Mouse (Mus musculus) gastrocnemius, postnatal 14 days (tissue): ENCODE measurements around the gene Nxpe3. TPM values are rescaled to one million over a fixed set of nuclear protein-coding genes. Genes with fewer than 3 reads are reported as not detected.
A peak's percentile ranks its signal among the peaks of the same experiment; 100 is the strongest.
"Not testable (repeated sequence)": the region's sequence is repeated elsewhere in the genome, so short reads cannot be mapped to it uniquely, and the experiment has no call there.

Experiments
- DNase-seq: peaks from one replicate; pipeline ENCODE4 v3.0.0; 2021; ENCODE audit warnings: mixed read lengths
- intact Hi-C: fragments of 180-260 bp; cut with DNase I; formaldehyde crosslinking; loops from one replicate; pipeline ENCODE4 v1.15.1; 2025; ENCODE audit warnings: low total_unique reads
- total RNA-seq, 2 experiments: library from RNA; stranded (reverse); gene quantifications; 2 replicates each; pipeline ENCODE4 v1.2.3; 2021

Nxpe3 gene
- total RNA-seq, 2 experiments from 2014 or later: 0.31 to 0.33 TPM

- peak; percentile 91 for DNase-seq
- intact Hi-C loops: no loop called here
Observed at GRCm38 (mm10) chr16:55838510-55839474, 56.3 kb downstream of the Nxpe3 start, which contains the start of gene Nfkbiz. TSS of gene Nfkbiz (minus strand) at chr16:55838899.

GRCm38 (mm10) chr16:55838129-55838509 lies 57.0 kb downstream of the Nxpe3 start:
- DNase-seq: no peak
- intact Hi-C loops: no loop called here

GRCm38 (mm10) chr16:55837653-55838052 lies 57.4 kb downstream of the Nxpe3 start:
- DNase-seq, intact Hi-C loops: not testable (repeated sequence)

GRCm38 (mm10) chr16:55837168-55837567 lies 57.9 kb downstream of the Nxpe3 start:
- intact Hi-C loops: no loop called here
- DNase-seq: no peak

- no peak for DNase-seq
- intact Hi-C loops: no loop called here
Observed at GRCm38 (mm10) chr16:55835798-55836197, 59.3 kb downstream of the Nxpe3 start.

GRCm38 (mm10) chr16:55832617-55833016 lies 62.5 kb downstream of the Nxpe3 start:
- DNase-seq: no peak
- intact Hi-C loops: no loop called here

- no peak for DNase-seq
- intact Hi-C loops: no loop called here
Observed at GRCm38 (mm10) chr16:55832040-55832439, 63.0 kb downstream of the Nxpe3 start.

GRCm38 (mm10) chr16:55831451-55831850 lies 63.6 kb downstream of the Nxpe3 start:
- no peak for DNase-seq
- intact Hi-C loops: no loop called here

- intact Hi-C loops: no loop called here
- no peak for DNase-seq
Observed at GRCm38 (mm10) chr16:55823398-55824155, 71.5 kb downstream of the Nxpe3 start.

GRCm38 (mm10) chr16:55822741-55823397 lies 72.2 kb downstream of the Nxpe3 start:
- no peak for DNase-seq
- intact Hi-C loops: no loop called here

- intact Hi-C loops: no loop called here
- peak; percentile 92 for DNase-seq
Observed at GRCm38 (mm10) chr16:55821997-55822740, 72.9 kb downstream of the Nxpe3 start.

- peak; percentile 33 for DNase-seq
- intact Hi-C loops: no loop called here
Observed at GRCm38 (mm10) chr16:55821571-55821981, 73.5 kb downstream of the Nxpe3 start.

GRCm38 (mm10) chr16:55820916-55821570 lies 74.0 kb downstream of the Nxpe3 start:
- intact Hi-C loops: no loop called here

GRCm38 (mm10) chr16:55820161-55820915 lies 74.7 kb downstream of the Nxpe3 start:
- DNase-seq: no peak
- intact Hi-C loops: no loop called here

More at GRCm38 (mm10) chr16:55820916-55821570, 74.0 kb downstream of the Nxpe3 start:
- no peak for DNase-seq

- intact Hi-C loops: no loop called here
- DNase-seq: peak; percentile 40
Observed at GRCm38 (mm10) chr16:55819186-55819861, 75.8 kb downstream of the Nxpe3 start.

- DNase-seq: no peak
- intact Hi-C loops: no loop called here
Observed at GRCm38 (mm10) chr16:55817717-55818515, 77.2 kb downstream of the Nxpe3 start.
